Mouse (Mus musculus): ENCODE data around the gene Tmpo. TPM values are rescaled to one million over a fixed set of nuclear protein-coding genes. Genes with fewer than 3 reads are reported as not detected.

The Tmpo gene
- polyA plus RNA-seq, 1 experiment: 265 TPM

- TF ChIP-seq POLR2A (IDR thresholded peaks at IDR 0.05; ENCODE audit: insufficient read depth, low read length): no peak
- TF ChIP-seq CTCF (IDR thresholded peaks at IDR 0.05; ENCODE audit: low read depth, low read length): no peak
- TF ChIP-seq EP300 (IDR thresholded peaks at IDR 0.05; ENCODE audit: insufficient read depth, low read depth, low read length): no peak
- H3K4me3 ChIP-seq (ENCODE audit: low read depth, low read length): no peak overlapping the region
- H3K4me1 ChIP-seq (ENCODE audit: control insufficient read depth, insufficient read depth, low read length): no peaks in the 10 kb centered on the region
- no peaks in the 10 kb centered on the region for H3K36me3 ChIP-seq (ENCODE audit: control insufficient read depth, insufficient read depth, low read length, poor library complexity, severe bottlenecking)
- no peaks in the 10 kb centered on the region for H3K9me3 ChIP-seq (replicated peaks; ENCODE audit: control insufficient read depth, insufficient read depth, low read length, poor library complexity, severe bottlenecking)
- no peaks in the 10 kb centered on the region for H3K27me3 ChIP-seq (ENCODE audit: control insufficient read depth, insufficient read depth, low read length, poor library complexity, severe bottlenecking)
- H3K27ac ChIP-seq (ENCODE audit: insufficient read depth, low read length): no peak overlapping the region
- no peak overlapping the region for H3K9ac ChIP-seq (ENCODE audit: low read depth, poor library complexity, severe bottlenecking)
Measured at GRCm38 (mm10) chr10:91102799-91103590, 78.1 kb downstream of the Tmpo start.

- no peaks in the 10 kb centered on the region for H3K36me3 ChIP-seq (ENCODE audit: control insufficient read depth, insufficient read depth, low read length, poor library complexity, severe bottlenecking)
- no peak for TF ChIP-seq EP300 (IDR thresholded peaks at IDR 0.05; ENCODE audit: insufficient read depth, low read depth, low read length)
- TF ChIP-seq POLR2A (IDR thresholded peaks at IDR 0.05; ENCODE audit: insufficient read depth, low read length): no peak
- no peak for TF ChIP-seq CTCF (IDR thresholded peaks at IDR 0.05; ENCODE audit: low read depth, low read length)
Measured at GRCm38 (mm10) chr10:91101936-91102335, 79.2 kb downstream of the Tmpo start.

GRCm38 (mm10) chr10:91100101-91100500 is 81.0 kb downstream of the Tmpo start:
- Histone ChIP-seq H3K4me1 (ENCODE audit: control insufficient read depth, insufficient read depth, low read length) (no peaks in the 10 kb centered on the region), H3K9ac (ENCODE audit: low read depth, poor library complexity, severe bottlenecking) (no peak overlapping the region), H3K27ac (ENCODE audit: insufficient read depth, low read length) (no peak overlapping the region), H3K36me3 (ENCODE audit: control insufficient read depth, insufficient read depth, low read length, poor library complexity, severe bottlenecking) (no peaks in the 10 kb centered on the region), H3K9me3 (replicated peaks; ENCODE audit: control insufficient read depth, insufficient read depth, low read length, poor library complexity, severe bottlenecking) (no peaks in the 10 kb centered on the region), H3K27me3 (ENCODE audit: control insufficient read depth, insufficient read depth, low read length, poor library complexity, severe bottlenecking) (no peaks in the 10 kb centered on the region), H3K4me3 (ENCODE audit: low read depth, low read length) (no peak overlapping the region)
- TF ChIP-seq CTCF (IDR thresholded peaks at IDR 0.05; ENCODE audit: low read depth, low read length): no peak
- no peak for TF ChIP-seq EP300 (IDR thresholded peaks at IDR 0.05; ENCODE audit: insufficient read depth, low read depth, low read length)
- TF ChIP-seq POLR2A (IDR thresholded peaks at IDR 0.05; ENCODE audit: insufficient read depth, low read length): no peak

More at GRCm38 (mm10) chr10:91101936-91102335, 79.2 kb downstream of the Tmpo start:
- Histone ChIP-seq H3K27me3 (ENCODE audit: control insufficient read depth, insufficient read depth, low read length, poor library complexity, severe bottlenecking) (no peaks in the 10 kb centered on the region), H3K4me3 (ENCODE audit: low read depth, low read length) (no peak overlapping the region), H3K9ac (ENCODE audit: low read depth, poor library complexity, severe bottlenecking) (no peak overlapping the region), H3K4me1 (ENCODE audit: control insufficient read depth, insufficient read depth, low read length) (no peaks in the 10 kb centered on the region), H3K9me3 (replicated peaks; ENCODE audit: control insufficient read depth, insufficient read depth, low read length, poor library complexity, severe bottlenecking) (no peaks in the 10 kb centered on the region), H3K27ac (ENCODE audit: insufficient read depth, low read length) (no peak overlapping the region)

GRCm38 (mm10) chr10:91098056-91098455 is 83.1 kb downstream of the Tmpo start:
- no peaks in the 10 kb centered on the region for H3K36me3 ChIP-seq (ENCODE audit: control insufficient read depth, insufficient read depth, low read length, poor library complexity, severe bottlenecking)
- TF ChIP-seq POLR2A (IDR thresholded peaks at IDR 0.05; ENCODE audit: insufficient read depth, low read length) (no peak), CTCF (IDR thresholded peaks at IDR 0.05; ENCODE audit: low read depth, low read length) (no peak), EP300 (IDR thresholded peaks at IDR 0.05; ENCODE audit: insufficient read depth, low read depth, low read length) (no peak)

More at GRCm38 (mm10) chr10:91098056-91098455, 83.1 kb downstream of the Tmpo start:
- no peaks in the 10 kb centered on the region for H3K9me3 ChIP-seq (replicated peaks; ENCODE audit: control insufficient read depth, insufficient read depth, low read length, poor library complexity, severe bottlenecking)
- H3K4me3 ChIP-seq (ENCODE audit: low read depth, low read length): no peak overlapping the region
- H3K27ac ChIP-seq (ENCODE audit: insufficient read depth, low read length): no peak overlapping the region
- no peak overlapping the region for H3K9ac ChIP-seq (ENCODE audit: low read depth, poor library complexity, severe bottlenecking)
- no peaks in the 10 kb centered on the region for H3K27me3 ChIP-seq (ENCODE audit: control insufficient read depth, insufficient read depth, low read length, poor library complexity, severe bottlenecking)
- H3K4me1 ChIP-seq (ENCODE audit: control insufficient read depth, insufficient read depth, low read length): no peaks in the 10 kb centered on the region

Other genes with a start within 250 kb of the Tmpo start
- 71.2 and 73.0 TPM in 2 replicates for gene Apaf1, start 98.5 kb downstream of the Tmpo start, polyA plus RNA-seq (2011; ENCODE audit: insufficient read depth, insufficient read length, low read depth, missing spikeins)
- gene Ikbip, start 98.4 kb downstream of the Tmpo start, polyA plus RNA-seq (2011; ENCODE audit: insufficient read depth, insufficient read length, low read depth, missing spikeins): 35.1 and 36.4 TPM in 2 replicates
- 550 and 557 TPM in 2 replicates for gene Slc25a3, start 57.3 kb downstream of the Tmpo start, polyA plus RNA-seq (2011; ENCODE audit: insufficient read depth, insufficient read length, low read depth, missing spikeins)

Data from ES-Bruce4 (cell line).